In the genomic region with DNA sequence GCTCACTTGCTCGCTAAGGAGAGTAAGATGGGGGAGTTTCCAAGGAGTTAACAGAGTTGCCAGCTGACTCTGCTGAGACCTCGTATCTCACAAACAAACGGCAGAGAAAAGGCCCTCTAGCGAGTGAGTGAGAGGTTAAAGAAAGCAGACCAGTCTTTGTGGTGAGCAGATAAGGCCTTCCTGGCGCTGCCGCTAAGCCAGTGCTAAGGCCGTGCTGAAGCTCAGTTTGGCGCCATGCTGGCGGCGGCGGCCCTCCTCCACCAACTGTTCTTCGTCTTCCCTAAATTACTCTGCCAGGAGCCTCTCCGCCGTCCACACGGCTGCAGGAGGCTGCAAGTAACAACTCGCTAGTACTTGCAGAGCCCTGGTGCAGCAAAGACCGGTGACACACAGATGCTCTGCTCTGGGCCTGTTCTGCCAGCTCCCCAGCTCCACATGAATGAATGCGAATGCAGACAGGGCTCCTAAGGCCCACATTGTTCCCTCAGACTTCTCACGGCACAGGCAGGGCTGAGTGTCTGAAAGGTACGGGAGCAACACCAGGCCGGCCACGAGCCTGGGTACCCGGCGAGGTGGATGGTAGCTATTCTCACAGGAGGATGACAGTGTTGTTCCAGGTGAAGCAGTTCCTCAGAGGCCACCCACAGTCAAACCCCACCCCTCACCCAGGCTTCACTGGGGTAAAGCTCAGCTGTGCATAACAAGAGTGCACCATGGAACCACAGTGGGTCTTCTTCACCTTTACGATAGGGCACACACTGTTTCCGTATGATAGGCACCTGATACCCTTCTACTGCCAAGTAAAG, we compare ENCODE assay signal across 8 mouse cellular contexts. TPM values are rescaled to one million over a fixed set of nuclear protein-coding genes. Genes with fewer than 3 reads are reported as not detected.
A peak's percentile ranks its signal among the peaks of the same experiment; 100 is the strongest.
DNase-seq lines count a peak whose midpoint lies in the region; ATAC-seq and TF ChIP-seq lines count a peak whose summit lies in the region.

No protein-coding gene starts in this region.

- peak overlapping the region; percentile 87 for H3K27ac ChIP-seq in kidney, embryonic 15.5 days
- no peak overlapping the region for H3K27ac ChIP-seq in kidney, adult 2 months (ENCODE audit: insufficient read depth, low read depth, low read length)
- peak overlapping the region; percentile 91 for H3K27ac ChIP-seq in heart, embryonic 15.5 days
- peak overlapping the region; percentile 75 for H3K27ac ChIP-seq in liver, embryonic 14.5 days

- TF ChIP-seq EP300 in liver, embryonic 14.5 days (IDR thresholded peaks at IDR 0.05; ENCODE audit: low read depth), result peak; percentile 65

- no peaks in the 10 kb centered on the region for H3K27me3 ChIP-seq in kidney, embryonic 15.5 days
- no peaks in the 10 kb centered on the region for H3K27me3 ChIP-seq in kidney, adult 2 months (replicated peaks; ENCODE audit: control insufficient read depth, insufficient read depth, low read length)
- H3K27me3 ChIP-seq in heart, embryonic 15.5 days, result no peaks in the 10 kb centered on the region
- H3K27me3 ChIP-seq in liver, embryonic 14.5 days (ENCODE audit: control insufficient read depth, insufficient read depth, low read length), result no peaks in the 10 kb centered on the region

- H3K4me1 ChIP-seq in kidney, embryonic 15.5 days, result peaks cover 19% of the 10 kb centered on the region
- H3K4me1 ChIP-seq in kidney, adult 2 months (ENCODE audit: control insufficient read depth, insufficient read depth, low read length), result no peaks in the 10 kb centered on the region
- H3K4me1 ChIP-seq in heart, embryonic 15.5 days (replicated peaks), result peaks cover 29% of the 10 kb centered on the region
- peaks cover 15 to 23% of the 10 kb centered on the region in 2 experiments for H3K4me1 ChIP-seq in liver, embryonic 14.5 days (replicated peaks; ENCODE audit: control insufficient read depth in 2 of 2, insufficient read depth in 2 of 2, low read length in 1 of 2)

- H3K9me3 ChIP-seq in kidney, embryonic 15.5 days (replicated peaks), result no peaks in the 10 kb centered on the region
- H3K9me3 ChIP-seq in heart, embryonic 15.5 days (replicated peaks), result no peaks in the 10 kb centered on the region
- no peaks in the 10 kb centered on the region for H3K9me3 ChIP-seq in liver, embryonic 14.5 days (ENCODE audit: control insufficient read depth, low read length)

- no peak for DNase-seq in kidney, adult 2 months
- DNase-seq in embryo, embryonic 10 days (ENCODE audit: low spot score), result peak; percentile 84
- peak; percentile 70 to 72 (median 71) for DNase-seq in liver, embryonic 14.5 days (ENCODE audit: low read depth in 3 of 3, low spot score in 3 of 3)
- DNase-seq in testis, postnatal 14 days (ENCODE audit: low spot score), result peak; percentile 50
- DNase-seq in left cerebral cortex, postnatal 36 days (ENCODE audit: low spot score in 2 of 2), result no peak
- DNase-seq in layer of hippocampus, postnatal 14 days (ENCODE audit: low spot score in 2 of 2), result no peak

- 20% methylated on average over 26 of the region's 26 CpGs for WGBS in kidney, embryonic 15.5 days
- WGBS in kidney, adult 2 months, result 58% methylated on average over 26 of the region's 26 CpGs
- 17% methylated on average over 26 of the region's 26 CpGs for WGBS in heart, embryonic 15.5 days
- 29% methylated on average over 26 of the region's 26 CpGs for WGBS in liver, embryonic 14.5 days (ENCODE audit: insufficient replicate concordance)

- TF ChIP-seq CTCF in kidney, adult 2 months (conservative IDR thresholded peaks at IDR 0.05; ENCODE audit: insufficient read depth, insufficient read length, low read depth, low read length), result no peak
- peak; percentile 47 for TF ChIP-seq CTCF in liver, embryonic 14.5 days (IDR thresholded peaks at IDR 0.05; ENCODE audit: low read depth)

- no peak overlapping the region for H3K9ac ChIP-seq in kidney, embryonic 15.5 days
- H3K9ac ChIP-seq in heart, embryonic 15.5 days, result 0 out of 2 replicates have a peak overlapping the region, but pooled peaks have one; percentile 10
- H3K9ac ChIP-seq in liver, embryonic 14.5 days (replicated peaks), result peak overlapping the region; percentile 65

- intact Hi-C loops in left cerebral cortex, postnatal 36 days (cut with DNase I), result no loop called here

- H3K4me3 ChIP-seq in kidney, embryonic 15.5 days (replicated peaks), result no peak overlapping the region
- H3K4me3 ChIP-seq in kidney, adult 2 months (ENCODE audit: insufficient read depth, low read depth, low read length), result no peak overlapping the region
- no peak overlapping the region; the same call in 1 of the 2 replicates for H3K4me3 ChIP-seq in heart, embryonic 15.5 days
- H3K4me3 ChIP-seq in liver, embryonic 14.5 days (ENCODE audit: insufficient read depth in 1 of 2, low read depth in 2 of 2, low read length in 2 of 2), result peak overlapping the region; percentile 3 to 31; a peak in 2 of 4 replicates

- H3K36me3 ChIP-seq in kidney, embryonic 15.5 days, result peaks cover 57% of the 10 kb centered on the region
- H3K36me3 ChIP-seq in kidney, adult 2 months (ENCODE audit: control insufficient read depth, insufficient read depth, low read length), result no peaks in the 10 kb centered on the region; the same call in 1 of the 2 replicates
- peaks cover 40% of the 10 kb centered on the region for H3K36me3 ChIP-seq in heart, embryonic 15.5 days
- no peaks in the 10 kb centered on the region for H3K36me3 ChIP-seq in liver, embryonic 14.5 days (replicated peaks; ENCODE audit: control insufficient read depth, insufficient read depth, low read depth)

- peak overlapping the region; percentile 39 for H3K4me2 ChIP-seq in kidney, embryonic 15.5 days
- H3K4me2 ChIP-seq in heart, embryonic 15.5 days, result peak overlapping the region; percentile 45
- H3K4me2 ChIP-seq in liver, embryonic 14.5 days (ENCODE audit: low read depth), result peak overlapping the region; percentile 67

- peak; percentile 80 for ATAC-seq in kidney, embryonic 15.5 days (replicated peaks; ENCODE audit: low FRiP score)
- peak; percentile 87 for ATAC-seq in heart, embryonic 15.5 days (replicated peaks; ENCODE audit: insufficient number of reproducible peaks, insufficient read depth, low FRiP score, low read depth)
- ATAC-seq in liver, embryonic 14.5 days (ENCODE audit: insufficient read depth), result peak; percentile 96

- no peak for TF ChIP-seq POLR2A in kidney, adult 2 months (IDR thresholded peaks at IDR 0.05; ENCODE audit: low read depth, low read length)

RNA-seq across cellular contexts. Expression of a gene that starts 19.9 kb away (rescaled TPM):
- polyA plus RNA-seq in kidney, embryonic 15.5 days (2015; fragmentation: Nextera tagmentation; extraction: Ambion mirVana), result 92.0 and 97.3 TPM in 2 replicates
- polyA plus RNA-seq in kidney, adult 2 months (2012; rRNA removed), result 29.6 and 31.2 TPM in 2 replicates
- polyA plus RNA-seq in heart, embryonic 15.5 days (2015; fragmentation: Nextera tagmentation; extraction: Ambion mirVana), result 60.2 and 70.3 TPM in 2 replicates
- 4.2 and 6.7 TPM in 2 replicates for polyA plus RNA-seq in liver, embryonic 14.5 days (2012; rRNA removed)
- 13.2 and 14.1 TPM in 2 replicates for polyA plus RNA-seq in liver, embryonic 14.5 days (2014; fragmentation: Nextera tagmentation; extraction: Ambion mirVana)
- total RNA-seq in left cerebral cortex, postnatal 36 days (2021), result 10 to 100 TPM; 29.8 to 37.8 TPM
- total RNA-seq in layer of hippocampus, postnatal 14 days (2021), result 10 to 100 TPM; 24.1 to 30.9 TPM

RNA-seq across cellular contexts. Expression of a gene that starts 24.6 kb away (rescaled TPM):
- polyA plus RNA-seq in kidney, embryonic 15.5 days (2015; fragmentation: Nextera tagmentation; extraction: Ambion mirVana), result 61.0 and 71.5 TPM in 2 replicates
- polyA plus RNA-seq in kidney, adult 2 months (2012; rRNA removed), result 18.6 and 26.1 TPM in 2 replicates
- 54.4 and 55.3 TPM in 2 replicates for polyA plus RNA-seq in heart, embryonic 15.5 days (2015; fragmentation: Nextera tagmentation; extraction: Ambion mirVana)
- polyA plus RNA-seq in liver, embryonic 14.5 days (2012; rRNA removed), result 11.5 and 20.3 TPM in 2 replicates
- 36.5 and 37.9 TPM in 2 replicates for polyA plus RNA-seq in liver, embryonic 14.5 days (2014; fragmentation: Nextera tagmentation; extraction: Ambion mirVana)
- total RNA-seq in left cerebral cortex, postnatal 36 days (2021), result 10 to 100 TPM; 34.6 to 35.4 TPM
- 10 to 100 TPM; 33.2 to 42.5 TPM for total RNA-seq in layer of hippocampus, postnatal 14 days (2021)

RNA-seq across cellular contexts. Expression of a gene that starts 24.6 kb away (rescaled TPM):
- 1,013 and 1,049 TPM in 2 replicates for polyA plus RNA-seq in kidney, embryonic 15.5 days (2015; fragmentation: Nextera tagmentation; extraction: Ambion mirVana)
- polyA plus RNA-seq in kidney, adult 2 months (2012; rRNA removed), result 220 and 310 TPM in 2 replicates
- 539 and 574 TPM in 2 replicates for polyA plus RNA-seq in heart, embryonic 15.5 days (2015; fragmentation: Nextera tagmentation; extraction: Ambion mirVana)
- 528 and 683 TPM in 2 replicates for polyA plus RNA-seq in liver, embryonic 14.5 days (2012; rRNA removed)
- polyA plus RNA-seq in liver, embryonic 14.5 days (2014; fragmentation: Nextera tagmentation; extraction: Ambion mirVana), result 725 and 737 TPM in 2 replicates
- 100 to 1,000 TPM; 659 to 753 TPM for total RNA-seq in left cerebral cortex, postnatal 36 days (2021)
- 100 to 1,000 TPM; 548 to 565 TPM for total RNA-seq in layer of hippocampus, postnatal 14 days (2021)

Comparison
In these comparisons a context has a peak if more than half of its experiments do, and no peak if none do; other contexts are left out.
1. H3K4me3 ChIP-seq: peak in liver, embryonic 14.5 days (2 of 2); none in kidney, embryonic 15.5 days (single experiment), kidney, adult 2 months (single experiment) and heart, embryonic 15.5 days (single experiment).
2. DNase-seq: peak in embryo, embryonic 10 days (single experiment), liver, embryonic 14.5 days (3 of 3) and testis, postnatal 14 days (single experiment); none in kidney, adult 2 months (single experiment), left cerebral cortex, postnatal 36 days (0 of 2) and layer of hippocampus, postnatal 14 days (0 of 2).
3. Peak in every context shown above with its lines, with median percentiles within 50 percentile points of each other: ATAC-seq and H3K4me2 ChIP-seq.